Mouse (Mus musculus) limb, embryonic 13.5 days (tissue): Measurements from ENCODE around the gene Ankef1. TPM values are rescaled to one million over a fixed set of nuclear protein-coding genes. Genes with fewer than 3 reads are reported as not detected.

Experiments used
- polyA plus RNA-seq: library from polyadenylated mRNA; unstranded; fragments of >200 nt; fragmentation: Nextera tagmentation; extraction: Ambion mirVana; gene quantifications from 2 replicates; pipeline ENCODE4 v1.2.1, GENCODE M21; 2015

Gene Ankef1
- polyA plus RNA-seq, 1 experiment from 2014 or later: 0.69 TPM

Other genes starting within 250 kb of the Ankef1 start
- gene Pak7, start 113.9 kb upstream of the Ankef1 start, polyA plus RNA-seq: 1.4 and 2.0 TPM in 2 replicates
- 0.71 and 0.94 TPM in 2 replicates for gene Snap25, start 211.5 kb downstream of the Ankef1 start, polyA plus RNA-seq